Mouse (Mus musculus): ENCODE results near the gene Nedd9. TPM values are rescaled to one million over a fixed set of nuclear protein-coding genes. Genes with fewer than 3 reads are reported as not detected.

The Nedd9 gene
- total and polyA plus RNA-seq, 3 experiments, result 0.15 to 0.25 TPM; not detected in 1

GRCm38 (mm10) chr13:41327546-41327945 is 159.6 kb downstream of the Nedd9 start:
- Histone ChIP-seq H3K79me2 (ENCODE audit: control insufficient read depth, insufficient read depth, low read length, poor library complexity) (no peaks in the 10 kb centered on the region), H3K27me3 (ENCODE audit: control insufficient read depth in 1 of 2, insufficient read depth in 2 of 2, low read length in 2 of 2) (peaks cover 0 to under 1% of the 10 kb centered on the region in 2 experiments; a peak in 1 of 4 replicates), H3K36me3 (ENCODE audit: control insufficient read depth in 1 of 2, insufficient read depth in 2 of 2, low read length in 2 of 2) (no peaks in the 10 kb centered on the region), H3K27ac (ENCODE audit: control insufficient read depth, low read depth, low read length) (no peak overlapping the region), H3K9me3 (replicated peaks; ENCODE audit: insufficient read depth, low read length) (no peaks in the 10 kb centered on the region), H3K9ac (ENCODE audit: control insufficient read depth, low read depth, low read length, poor library complexity, severe bottlenecking) (no peak overlapping the region), H3K4me3 (ENCODE audit: control insufficient read depth in 1 of 2, insufficient read depth in 1 of 2, low read depth in 2 of 2, low read length in 2 of 2) (no peak overlapping the region), H3K4me1 (ENCODE audit: control insufficient read depth in 1 of 2, insufficient read depth in 2 of 2, low read length in 2 of 2) (no peaks in the 10 kb centered on the region)
- no peak for DNase-seq (ENCODE audit: low read depth, low spot score)
- TF ChIP-seq MEF2A (IDR thresholded peaks at IDR 0.05; ENCODE audit: extremely low read depth, insufficient replicate concordance, low read depth, low read length, poor library complexity, severe bottlenecking) (no peak), POLR2AphosphoS2 (IDR thresholded peaks at IDR 0.05; ENCODE audit: low read length) (no peak), SIN3A (IDR thresholded peaks at IDR 0.05; ENCODE audit: low read length) (no peak), USF1 (IDR thresholded peaks at IDR 0.05; ENCODE audit: low read depth, low read length) (no peak), MAZ (IDR thresholded peaks at IDR 0.05; ENCODE audit: low read depth, low read length) (no peak), HCFC1 (IDR thresholded peaks at IDR 0.05; ENCODE audit: low read depth, low read length) (no peak), BHLHE40 (IDR thresholded peaks at IDR 0.05; ENCODE audit: borderline replicate concordance, low read depth, low read length) (no peak), NELFE (IDR thresholded peaks at IDR 0.05; ENCODE audit: low read depth, low read length) (no peak), CHD1 (IDR thresholded peaks at IDR 0.05; ENCODE audit: low read depth, low read length) (no peak), EP300 (IDR thresholded peaks at IDR 0.05; ENCODE audit: low read depth in 1 of 2, low read length in 2 of 2) (no peak), CTCF (IDR thresholded peaks at IDR 0.05 in 2 of 3, conservative IDR thresholded peaks at IDR 0.05 in 1 of 3; ENCODE audit: control insufficient read depth in 1 of 3, insufficient read depth in 1 of 3, low read depth in 2 of 3, low read length in 3 of 3, poor library complexity in 1 of 3, severe bottlenecking in 1 of 3) (no peak), E2F4 (IDR thresholded peaks at IDR 0.05; ENCODE audit: borderline replicate concordance, low read depth, low read length) (no peak), TCF12 (IDR thresholded peaks at IDR 0.05; ENCODE audit: low read depth, low read length) (no peak), ZKSCAN1 (IDR thresholded peaks at IDR 0.05; ENCODE audit: low read depth, low read length) (no peak), TAL1 (IDR thresholded peaks at IDR 0.05; ENCODE audit: low read length) (no peak), USF2 (IDR thresholded peaks at IDR 0.05; ENCODE audit: borderline replicate concordance in 1 of 2, insufficient read depth in 1 of 2, low read depth in 1 of 2, low read length in 2 of 2) (no peak), RAD21 (IDR thresholded peaks at IDR 0.05; ENCODE audit: low read depth, low read length) (no peak), ZNF384 (IDR thresholded peaks at IDR 0.05; ENCODE audit: low read depth, low read length) (no peak)

DNA sequence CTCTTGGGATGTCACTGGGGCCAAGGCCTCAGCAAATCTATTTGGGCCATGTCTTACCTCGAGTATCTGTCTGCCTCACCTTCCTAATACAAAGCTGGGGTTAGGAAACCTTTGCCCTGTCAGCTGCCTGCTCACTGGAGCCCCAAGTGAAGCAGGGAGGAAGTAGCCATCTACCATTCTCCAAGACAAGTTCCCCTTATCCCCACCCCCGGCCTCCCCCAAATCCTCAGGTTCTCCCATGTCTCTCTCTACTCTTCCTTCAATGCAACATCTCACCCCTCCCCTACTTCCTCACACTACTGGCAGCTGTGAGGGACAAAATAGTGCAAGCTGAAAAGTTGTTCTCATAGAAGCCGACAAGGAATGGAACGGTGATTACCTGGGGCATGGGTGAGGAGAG is 161.0 kb downstream of the Nedd9 start:
- no peaks in the 10 kb centered on the region for H3K4me1 ChIP-seq (ENCODE audit: control insufficient read depth in 1 of 2, insufficient read depth in 2 of 2, low read length in 2 of 2)
- no peak overlapping the region for H3K9ac ChIP-seq (ENCODE audit: control insufficient read depth, low read depth, low read length, poor library complexity, severe bottlenecking)
- no peak overlapping the region for H3K27ac ChIP-seq (ENCODE audit: control insufficient read depth, low read depth, low read length)
- TF ChIP-seq NELFE (IDR thresholded peaks at IDR 0.05; ENCODE audit: low read depth, low read length), result no peak
- TF ChIP-seq MEF2A (IDR thresholded peaks at IDR 0.05; ENCODE audit: extremely low read depth, insufficient replicate concordance, low read depth, low read length, poor library complexity, severe bottlenecking), result no peak
- no peak for TF ChIP-seq SIN3A (IDR thresholded peaks at IDR 0.05; ENCODE audit: low read length)
- no peak for TF ChIP-seq BHLHE40 (IDR thresholded peaks at IDR 0.05; ENCODE audit: borderline replicate concordance, low read depth, low read length)
- no peak for TF ChIP-seq CHD2 (IDR thresholded peaks at IDR 0.05; ENCODE audit: low read length)
- no peak for TF ChIP-seq ZNF384 (IDR thresholded peaks at IDR 0.05; ENCODE audit: low read depth, low read length)
- no peak for TF ChIP-seq GATA1 (IDR thresholded peaks at IDR 0.05; ENCODE audit: low read depth, low read length)
- no peak for TF ChIP-seq TCF12 (IDR thresholded peaks at IDR 0.05; ENCODE audit: low read depth, low read length)
- no peak for TF ChIP-seq ELF1 (IDR thresholded peaks at IDR 0.05; ENCODE audit: low read depth, low read length)
- TF ChIP-seq E2F4 (IDR thresholded peaks at IDR 0.05; ENCODE audit: borderline replicate concordance, low read depth, low read length), result no peak
- no peak for TF ChIP-seq RCOR1 (IDR thresholded peaks at IDR 0.05; ENCODE audit: low read depth, low read length)
- TF ChIP-seq UBTF (IDR thresholded peaks at IDR 0.05; ENCODE audit: borderline replicate concordance, insufficient read depth, low read depth, low read length), result no peak
- no peak for TF ChIP-seq USF2 (IDR thresholded peaks at IDR 0.05; ENCODE audit: borderline replicate concordance in 1 of 2, insufficient read depth in 1 of 2, low read depth in 1 of 2, low read length in 2 of 2)
- no peak for TF ChIP-seq NRF1 (IDR thresholded peaks at IDR 0.05; ENCODE audit: insufficient read depth, low read depth, low read length, poor library complexity, severe bottlenecking)
- H3K79me2 ChIP-seq (ENCODE audit: control insufficient read depth, insufficient read depth, low read length, poor library complexity), result no peaks in the 10 kb centered on the region
- peaks cover 0 to 2% of the 10 kb centered on the region in 2 experiments; a peak in 1 of 4 replicates for H3K27me3 ChIP-seq (ENCODE audit: control insufficient read depth in 1 of 2, insufficient read depth in 2 of 2, low read length in 2 of 2)
- DNase-seq (ENCODE audit: low read depth, low spot score), result no peak
- H3K36me3 ChIP-seq (ENCODE audit: control insufficient read depth in 1 of 2, insufficient read depth in 2 of 2, low read length in 2 of 2), result no peaks in the 10 kb centered on the region
- no peaks in the 10 kb centered on the region for H3K9me3 ChIP-seq (replicated peaks; ENCODE audit: insufficient read depth, low read length)
- no peak overlapping the region for H3K4me3 ChIP-seq (ENCODE audit: control insufficient read depth in 1 of 2, insufficient read depth in 1 of 2, low read depth in 2 of 2, low read length in 2 of 2)
